Mouse (Mus musculus) gastrocnemius, postnatal 36 days (tissue): ENCODE measurements around the gene Med12. TPM values are rescaled to one million over a fixed set of nuclear protein-coding genes. Genes with fewer than 3 reads are reported as not detected.

Experiments
- total RNA-seq, 2 experiments: library from RNA; stranded (reverse); gene quantifications; 2 replicates each; pipeline ENCODE4 v1.2.3; 2021

Gene Med12
- total RNA-seq, 2 experiments from 2014 or later: 15.5 to 18.1 TPM

Other genes starting within 250 kb of the Med12 start
- not detected for gene Tex11, start 214.4 kb upstream of the Med12 start, total RNA-seq
- not detected for gene Slc7a3, start 188.0 kb upstream of the Med12 start, total RNA-seq
- gene Snx12, start 51.5 kb upstream of the Med12 start, total RNA-seq: 10 to 100 TPM; 27.9 to 28.5 TPM
- gene Foxo4, start 19.5 kb upstream of the Med12 start, total RNA-seq: 100 to 1,000 TPM in 1 of 2 experiments, 10 to 100 TPM in 1; 95.6 to 116 TPM
- gene Gm614, start 10.0 kb upstream of the Med12 start, total RNA-seq: not detected
- gene Il2rg, start 5.8 kb upstream of the Med12 start, total RNA-seq: 1 to 10 TPM; 1.8 to 2.5 TPM
- not detected for gene Gm20489, start 5.0 kb upstream of the Med12 start, total RNA-seq
- under 1 TPM; 0.08 to 0.15 TPM for gene Nlgn3, start 25.1 kb downstream of the Med12 start, total RNA-seq
- gene Gjb1, start 102.3 kb downstream of the Med12 start, total RNA-seq: under 1 TPM; 0.28 to 0.57 TPM
- gene Zmym3, start 146.8 kb downstream of the Med12 start, total RNA-seq: 10 to 100 TPM in 1 of 2 experiments, 1 to 10 TPM in 1; 7.0 to 11.1 TPM
- gene Nono, start 155.3 kb downstream of the Med12 start, total RNA-seq: 10 to 100 TPM; 38.9 to 43.4 TPM
- 100 to 1,000 TPM; 211 to 226 TPM for gene Itgb1bp2, start 175.1 kb downstream of the Med12 start, total RNA-seq